Mouse (Mus musculus) liver, embryonic 14.5 days (tissue): Measurements from ENCODE around the gene Pde6d.

Experiments used
- CTCF ChIP-seq: IDR thresholded peaks from 2 replicates; pipeline ENCODE4 v1.5.1; 2016; ENCODE audit warnings: antibody characterized with exemption, low read depth, control low read depth
- EP300 ChIP-seq: IDR thresholded peaks from 2 replicates; pipeline ENCODE4 v1.6.1; 2016; ENCODE audit warnings: antibody characterized with exemption, low read depth

DNA sequence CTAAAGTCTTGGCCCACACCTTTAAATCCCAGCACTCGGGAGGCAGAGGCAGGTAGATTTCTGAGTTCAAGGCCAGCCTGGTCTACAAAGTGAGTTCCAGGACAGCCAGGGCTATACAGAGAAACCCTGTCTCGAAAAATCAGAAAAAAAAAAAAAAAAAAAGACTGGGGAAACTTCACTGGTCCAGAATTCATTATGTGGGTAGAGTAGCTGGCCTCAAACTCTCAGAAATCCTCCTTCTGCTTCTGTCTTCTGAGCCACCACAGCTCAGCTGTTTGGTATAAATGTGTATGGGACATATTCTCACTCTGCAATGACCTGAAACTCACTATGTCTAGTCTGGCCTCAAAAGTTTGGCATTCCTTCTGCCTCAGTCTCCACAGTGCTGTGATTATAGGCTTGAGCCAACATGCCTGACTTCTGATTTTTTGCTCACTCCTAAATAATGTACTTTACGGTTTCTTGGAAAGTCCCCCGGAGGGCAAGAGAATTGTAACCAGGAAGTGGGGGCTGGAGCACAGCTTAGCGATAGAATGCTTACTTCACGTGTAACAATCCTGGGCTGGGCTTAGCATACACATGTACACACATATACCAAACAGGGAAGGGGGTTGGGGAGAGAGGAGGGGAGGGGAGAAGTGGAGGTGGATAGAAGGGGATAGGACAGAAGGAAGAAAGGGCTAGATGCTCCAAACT is 66.6 kb downstream of the Pde6d start:
- no peak for TF ChIP-seq CTCF
- no peak for TF ChIP-seq EP300
